Mouse (Mus musculus): Measurements from ENCODE around the gene Tmc6.

The Tmc6 gene

DNA sequence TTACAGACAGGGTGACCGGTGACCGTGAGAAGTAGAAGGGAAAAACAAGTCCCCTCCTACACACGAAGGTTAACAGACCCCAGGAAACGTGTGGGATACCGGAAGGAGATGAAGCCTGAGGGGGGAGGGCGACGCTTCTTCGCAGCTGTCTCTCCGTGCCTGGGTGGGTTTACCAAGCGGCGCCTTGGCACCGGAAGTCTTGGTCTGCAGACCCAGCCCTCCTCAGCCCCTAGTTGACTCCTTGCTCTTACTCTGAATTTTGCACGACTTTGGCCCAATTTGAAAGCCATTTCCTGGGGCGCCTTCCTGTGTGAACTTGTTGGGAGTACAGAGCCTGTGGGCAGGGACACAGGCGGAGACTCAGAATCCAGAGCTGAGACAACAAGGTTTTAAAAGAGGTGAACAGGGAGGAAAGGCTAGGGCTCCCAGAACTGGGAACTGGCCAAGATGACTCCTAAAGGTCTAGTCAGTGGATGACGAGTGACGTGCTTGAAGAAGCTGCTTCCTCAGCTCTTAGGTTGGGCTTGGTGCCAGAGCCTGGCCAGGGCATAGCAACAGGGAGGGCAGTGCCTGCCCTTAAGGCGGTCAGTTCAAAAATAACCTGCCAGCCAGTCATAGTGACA, 688 bp downstream of the Tmc6 start:
- DNase-seq (ENCODE audit: low read depth), result no peak

DNA sequence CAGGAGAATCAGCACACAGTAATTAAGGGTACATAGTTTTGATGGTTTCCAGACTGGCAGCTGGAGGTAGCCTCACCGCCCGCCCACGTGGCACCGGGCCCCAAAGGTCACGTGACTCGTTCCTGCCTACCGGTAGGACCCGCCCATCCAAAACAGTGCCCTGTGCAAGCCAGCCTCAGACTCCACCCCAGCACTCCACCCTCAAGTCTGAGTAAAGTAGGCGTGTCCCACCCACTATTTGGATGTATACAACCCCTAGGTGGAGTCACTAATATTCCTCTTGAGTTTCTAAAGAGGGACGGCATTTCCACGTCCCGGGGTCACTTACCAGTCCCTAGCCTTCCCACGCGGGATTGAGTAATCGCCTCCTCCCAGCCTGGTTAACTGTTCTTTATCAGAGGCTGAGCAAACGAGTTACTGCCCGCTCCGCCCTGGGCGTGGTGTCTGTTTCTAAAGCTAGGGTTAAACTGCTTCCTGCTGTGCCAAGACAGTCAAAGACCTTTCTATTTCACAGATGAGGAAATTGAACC, 1.4 kb downstream of the Tmc6 start:
- DNase-seq (ENCODE audit: low read depth), result peak; percentile 98

DNA sequence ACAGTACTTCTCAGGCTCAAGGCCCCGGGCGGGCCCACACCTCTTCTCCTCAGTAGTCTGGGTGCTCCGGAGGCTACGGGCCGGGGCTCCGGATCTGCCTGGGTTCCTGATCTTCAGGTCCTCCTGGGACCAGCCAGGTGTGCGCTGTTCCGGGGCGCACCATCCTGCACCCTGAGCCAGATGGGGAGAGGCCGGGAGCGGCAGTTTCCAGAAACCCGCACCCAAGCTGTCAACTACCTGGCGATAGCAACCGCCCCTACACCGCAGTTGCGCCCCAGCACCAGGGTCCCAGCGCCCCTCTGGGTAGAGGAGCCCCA, 1.8 kb downstream of the Tmc6 start:
- DNase-seq (ENCODE audit: low read depth), result no peak

DNA sequence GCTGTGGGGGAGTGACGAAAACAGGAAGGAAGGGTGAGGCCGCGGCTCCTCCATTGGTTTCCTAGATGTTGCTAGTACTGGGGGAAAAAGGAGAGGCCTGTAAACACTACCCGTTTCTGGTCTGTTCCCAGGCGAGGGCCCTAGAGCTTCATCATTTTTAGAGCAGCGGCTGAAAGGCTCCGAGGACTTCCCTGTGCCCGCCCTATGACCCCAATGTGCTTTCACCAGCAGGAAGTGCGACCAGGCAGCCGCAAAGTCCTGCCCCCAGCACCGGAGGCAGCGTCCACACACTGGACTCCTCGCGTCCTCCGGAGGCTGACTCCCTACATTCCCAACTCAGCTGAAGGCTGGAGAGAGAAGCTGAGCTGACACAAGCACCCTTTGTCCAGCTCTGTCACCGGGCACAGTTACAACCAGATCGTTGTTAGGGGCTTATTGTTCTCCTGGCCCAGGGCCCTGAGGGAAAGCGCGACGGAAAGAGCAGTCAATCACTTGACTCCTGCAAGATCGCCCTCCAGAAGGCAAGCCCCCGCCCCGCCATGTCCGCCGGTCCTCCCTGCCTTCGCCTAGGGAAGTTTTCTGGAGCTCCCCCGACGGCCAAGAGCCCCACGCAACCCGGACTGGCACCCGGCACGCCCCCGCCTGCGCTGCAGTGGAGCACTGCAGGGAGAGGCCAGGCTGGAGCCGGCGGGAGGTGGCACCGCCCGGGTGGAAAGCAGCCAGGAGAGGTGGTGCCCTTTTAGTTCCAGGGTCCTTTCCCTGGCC, 2.4 kb downstream of the Tmc6 start:
- peak; percentile 72 for DNase-seq (ENCODE audit: low read depth)

DNA sequence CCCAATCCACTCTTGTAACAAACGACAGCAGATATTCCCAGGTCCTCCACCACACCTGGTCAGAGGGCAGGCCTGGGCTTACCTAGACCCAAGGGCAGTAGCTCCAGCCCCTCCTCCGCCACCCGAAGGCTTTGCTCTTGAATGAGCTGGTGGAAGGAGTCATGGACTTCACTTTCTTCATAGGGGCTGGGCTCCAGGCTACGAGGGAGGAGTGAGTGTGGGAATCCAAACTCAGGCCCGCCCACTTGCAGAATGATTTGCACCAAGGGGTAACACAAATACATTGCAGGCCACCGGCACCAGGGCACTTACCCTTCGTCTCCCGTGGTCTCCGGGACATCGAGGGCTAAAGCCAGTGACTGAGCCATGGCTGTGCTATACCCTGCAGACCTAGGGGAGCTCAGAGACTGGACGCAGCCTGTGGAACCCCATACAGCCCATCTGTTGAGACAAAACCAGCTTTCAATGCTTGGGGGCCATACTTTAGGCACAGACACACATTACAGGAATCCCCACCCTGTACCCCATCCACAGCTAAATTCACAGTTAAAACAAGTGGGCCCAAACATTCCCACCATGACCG, 3.1 kb downstream of the Tmc6 start:
- DNase-seq (ENCODE audit: low read depth), result peak; percentile 60

DNA sequence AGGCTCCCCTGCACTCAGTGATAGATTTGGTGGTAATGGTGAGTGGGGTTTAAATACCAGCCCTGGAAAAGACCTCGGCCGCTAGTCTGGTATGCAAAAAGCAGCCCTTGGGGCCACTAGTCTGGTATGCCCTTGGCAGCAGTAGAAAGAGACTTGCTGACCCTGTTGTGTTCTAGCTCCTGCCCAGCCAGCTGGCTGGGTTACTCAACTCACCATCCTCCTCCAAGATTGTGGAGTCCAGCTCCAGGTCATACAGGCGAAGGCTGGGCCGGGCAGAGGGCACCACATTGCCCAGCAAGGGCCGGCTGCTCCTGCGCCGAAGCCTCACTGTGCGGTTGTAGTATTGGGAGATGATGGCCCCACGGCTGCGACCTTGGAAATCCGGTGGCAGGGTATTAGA, 4.0 kb downstream of the Tmc6 start:
- DNase-seq (ENCODE audit: low read depth), result no peak

DNA sequence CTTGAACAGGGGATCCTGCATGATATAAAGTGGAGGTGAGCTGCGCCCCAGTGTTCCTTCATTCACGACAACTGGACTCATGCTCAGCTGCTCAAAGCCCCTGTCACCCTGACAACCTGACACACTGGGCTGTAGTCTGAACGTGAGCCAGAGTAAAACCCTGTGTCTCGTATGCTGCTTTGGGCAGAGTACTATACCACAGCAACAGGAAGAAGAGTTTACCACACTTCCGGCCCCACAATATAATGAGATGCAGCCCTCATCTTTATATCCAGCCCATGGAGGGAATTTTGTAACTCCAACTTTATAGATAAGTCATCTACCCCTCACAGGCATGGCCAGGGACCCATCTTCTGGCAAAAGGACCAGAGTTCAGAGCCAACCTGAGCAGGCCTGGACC, 4.9 kb downstream of the Tmc6 start:
- DNase-seq (ENCODE audit: low read depth), result peak; percentile 85

DNA sequence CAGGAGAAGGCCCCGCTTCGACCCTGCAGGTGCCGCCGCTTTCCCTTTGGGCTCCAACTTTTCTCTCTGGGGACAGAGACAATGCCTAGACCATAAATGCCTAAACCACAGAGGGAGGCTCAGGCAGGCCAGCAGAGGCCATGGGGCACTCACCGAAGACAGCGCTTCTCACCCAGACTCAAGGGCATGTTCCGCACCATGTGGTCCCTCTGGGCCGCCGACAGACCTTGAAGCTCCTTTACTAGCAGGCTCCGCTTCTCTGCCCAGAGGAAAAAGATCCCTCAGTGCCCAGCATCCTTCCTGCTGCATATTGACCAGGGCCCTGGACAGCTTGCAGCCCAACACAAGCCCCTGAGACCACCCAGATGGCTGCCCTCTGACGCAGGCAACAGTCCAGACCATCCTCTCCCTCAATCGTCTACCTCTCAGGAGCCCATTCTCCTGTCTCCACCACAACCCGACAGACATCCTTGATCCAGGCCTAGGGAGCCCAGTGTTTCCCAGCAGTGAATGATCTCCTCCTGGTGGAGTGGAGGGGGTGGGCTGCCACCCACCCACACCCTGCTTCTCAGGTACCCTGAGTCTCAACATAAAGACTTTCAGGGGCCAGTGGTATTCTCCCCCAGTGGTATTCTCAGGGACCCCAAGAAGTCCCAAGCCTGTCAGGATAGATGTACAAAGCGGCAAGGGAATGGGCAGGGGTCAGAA, 5.8 kb downstream of the Tmc6 start:
- DNase-seq (ENCODE audit: low read depth), result no peak

DNA sequence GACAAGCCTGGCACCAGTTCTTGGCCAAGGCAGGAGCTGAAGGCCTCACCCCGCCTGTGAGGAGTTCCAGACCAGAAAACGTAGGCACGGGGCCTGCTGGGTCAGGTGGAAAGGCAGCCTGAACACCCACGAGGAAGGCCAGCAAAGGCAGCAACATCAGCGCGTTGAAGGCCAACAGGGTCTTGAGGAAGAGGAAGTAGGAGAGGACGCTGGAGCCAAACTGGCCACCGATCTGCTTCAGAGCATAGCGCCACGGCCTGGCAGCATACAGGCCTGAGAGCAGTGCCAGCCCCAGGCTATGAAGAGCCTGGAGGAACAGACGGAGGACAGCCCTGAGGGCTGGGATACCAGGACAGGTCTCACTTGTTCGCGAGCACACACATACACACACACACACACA, 6.5 kb downstream of the Tmc6 start:
- no peak for DNase-seq (ENCODE audit: low read depth)

DNA sequence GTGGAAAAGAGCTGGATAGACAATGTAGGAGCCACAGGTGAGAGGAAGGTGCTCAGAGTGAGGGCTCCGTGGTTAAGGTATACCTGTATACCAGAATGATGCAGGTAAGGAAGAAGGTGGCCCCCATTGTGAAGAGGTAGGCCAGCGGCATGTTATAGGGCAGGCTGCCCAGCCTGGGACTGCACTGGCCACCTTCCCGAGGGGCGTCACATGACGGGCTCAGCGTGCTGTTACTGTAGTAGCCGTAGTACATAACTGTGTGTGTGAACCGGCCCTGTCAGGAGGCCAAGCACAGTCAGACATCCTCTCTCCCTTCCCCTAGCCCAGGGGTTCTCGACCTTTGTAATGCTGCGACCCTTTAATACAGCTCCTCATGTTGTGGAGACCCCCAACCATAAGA, 7.1 kb downstream of the Tmc6 start:
- no peak for DNase-seq (ENCODE audit: low read depth)

DNA sequence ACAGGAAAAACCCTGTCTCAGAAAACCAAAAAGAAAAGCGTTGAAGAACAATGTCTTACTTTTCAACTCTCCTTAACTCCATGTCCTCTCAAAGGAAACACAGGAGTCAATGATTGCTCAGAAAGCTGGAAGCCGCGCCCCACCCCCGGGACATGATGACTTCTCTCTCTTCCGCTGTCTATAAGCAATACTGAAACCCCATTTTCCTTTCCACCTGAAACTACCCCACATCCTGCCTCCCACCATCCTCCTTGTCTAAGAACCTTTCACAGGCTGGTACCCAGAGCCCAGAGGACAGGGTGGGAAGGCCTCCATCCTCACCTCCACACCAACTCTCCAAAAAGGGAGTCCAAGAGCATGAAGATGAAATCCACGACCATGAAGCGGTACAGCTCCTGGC, 9.6 kb downstream of the Tmc6 start:
- DNase-seq (ENCODE audit: low read depth), result peak; percentile 80

DNA sequence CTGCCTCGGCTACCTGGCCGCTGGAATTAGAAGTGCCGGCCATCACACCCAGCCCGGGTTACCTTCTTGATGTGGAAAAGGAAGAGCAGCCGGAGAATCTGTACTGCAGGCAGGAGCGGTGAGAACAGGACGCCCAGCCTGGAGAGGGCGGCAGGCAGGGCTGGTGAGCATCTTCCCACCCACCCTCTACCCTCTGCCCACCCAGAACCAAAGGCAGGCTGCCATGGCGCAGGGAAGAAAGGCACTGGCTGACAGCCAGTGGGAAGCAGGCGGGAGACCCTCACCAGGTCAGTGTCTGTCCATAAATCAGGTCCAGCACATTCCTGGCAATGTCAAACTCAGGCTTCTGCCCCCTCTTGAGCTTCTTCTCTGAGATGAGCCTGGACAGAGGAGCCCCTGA, 11.6 kb downstream of the Tmc6 start:
- no peak for DNase-seq (ENCODE audit: low read depth)

DNA sequence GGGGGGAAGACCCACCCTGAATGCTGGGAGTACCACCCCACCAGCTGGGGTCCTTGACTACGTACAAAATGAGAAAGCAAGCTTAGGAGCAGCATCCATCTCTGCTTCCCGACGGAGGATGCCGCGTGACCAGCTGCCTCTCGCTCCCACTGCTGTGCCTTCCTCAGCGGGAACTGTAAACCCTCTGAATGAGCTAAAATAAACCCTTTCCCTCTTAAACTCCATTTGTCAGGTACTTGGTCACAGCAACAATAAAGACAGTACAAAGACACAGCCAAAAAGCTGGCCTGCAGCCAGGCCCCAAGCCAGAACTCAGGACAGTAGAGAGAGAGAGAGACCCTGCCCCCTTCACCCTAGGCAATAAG, 12.3 kb downstream of the Tmc6 start:
- DNase-seq (ENCODE audit: low read depth), result no peak

DNA sequence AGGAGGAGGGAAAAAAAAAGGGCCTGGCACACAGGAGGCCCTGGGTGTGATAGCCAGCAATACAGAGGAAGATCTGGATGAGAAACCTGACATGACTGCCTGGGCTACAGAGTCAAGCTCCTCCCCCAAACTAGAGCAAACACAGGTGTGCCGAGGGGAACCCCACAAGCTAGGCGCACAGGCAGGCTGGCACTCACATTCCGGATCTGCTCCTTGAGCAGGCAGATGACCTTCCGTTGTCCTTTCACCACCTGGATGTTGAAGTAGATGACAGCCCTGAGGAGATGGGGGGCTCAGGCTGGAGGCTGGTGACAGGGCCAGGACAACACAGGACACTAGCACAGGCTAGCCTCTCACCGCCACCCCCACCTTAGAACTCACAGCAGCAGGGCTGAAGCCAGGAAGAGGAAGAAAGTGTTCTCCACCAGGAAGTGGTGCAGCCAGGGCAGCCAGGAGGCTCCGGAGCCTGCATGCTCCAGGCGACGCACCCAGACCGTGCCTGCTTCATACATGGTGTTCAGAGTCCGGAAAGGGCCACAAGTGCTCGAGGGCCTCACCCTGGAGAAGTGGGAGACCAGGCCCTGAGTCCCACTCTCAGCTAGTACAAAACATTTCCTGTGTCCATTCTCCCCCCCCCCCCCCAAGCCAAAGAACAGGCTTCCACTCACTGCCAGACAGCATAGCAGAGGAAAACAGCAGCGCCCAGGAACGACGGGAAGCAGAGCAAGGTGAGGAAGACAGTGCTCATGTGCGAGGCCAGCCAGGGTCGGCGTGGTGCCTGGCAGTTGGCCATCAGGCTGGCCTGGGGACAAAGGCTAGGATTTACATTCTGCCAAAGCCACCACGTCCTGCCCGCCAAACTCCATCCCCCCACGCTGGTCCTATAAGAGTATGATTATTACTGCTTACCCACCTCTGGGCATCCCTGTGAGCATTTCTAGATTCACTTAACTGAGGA, 13.0 kb downstream of the Tmc6 start:
- no peak for DNase-seq (ENCODE audit: low read depth)

DNA sequence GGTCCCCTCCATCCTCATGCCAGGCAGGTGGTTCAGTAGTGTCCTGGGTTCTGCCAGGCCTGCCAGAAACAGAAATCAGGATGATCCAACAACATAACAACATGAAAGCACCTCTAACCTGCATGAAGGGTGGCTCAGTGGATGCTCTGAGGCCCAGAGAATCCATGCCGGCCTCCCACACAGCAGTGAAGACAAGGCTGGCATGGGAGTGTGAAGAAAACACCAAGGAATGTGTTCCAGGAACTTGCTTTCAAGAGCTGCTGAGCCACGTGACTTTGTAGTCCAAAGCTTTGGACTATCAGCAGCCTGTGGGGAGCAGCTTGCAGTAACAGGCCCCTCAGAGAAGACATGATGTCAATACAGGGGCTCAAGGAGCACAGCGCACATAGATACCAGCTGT, 15.7 kb downstream of the Tmc6 start:
- no peak for DNase-seq (ENCODE audit: low read depth)

DNA sequence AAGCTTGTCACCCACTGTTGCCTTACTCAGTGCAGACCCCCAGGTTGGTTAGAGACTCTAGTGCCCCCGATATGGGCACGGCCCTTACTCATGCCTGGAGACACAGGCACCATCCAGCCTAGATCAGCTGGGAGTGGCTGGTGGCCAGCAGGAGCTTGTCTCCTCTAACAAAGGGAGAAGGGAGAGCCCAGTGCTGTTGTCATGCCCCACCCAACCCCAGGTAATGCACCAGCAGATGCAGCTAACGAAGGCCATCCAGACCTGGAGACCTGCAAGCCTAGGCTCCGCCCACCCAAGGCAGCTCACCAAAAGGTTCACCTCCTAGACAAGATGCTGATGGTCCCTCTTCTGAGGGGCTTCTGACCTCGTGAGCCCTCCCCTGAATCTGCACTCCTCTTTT, 16.6 kb downstream of the Tmc6 start:
- DNase-seq (ENCODE audit: low read depth), result no peak

DNA sequence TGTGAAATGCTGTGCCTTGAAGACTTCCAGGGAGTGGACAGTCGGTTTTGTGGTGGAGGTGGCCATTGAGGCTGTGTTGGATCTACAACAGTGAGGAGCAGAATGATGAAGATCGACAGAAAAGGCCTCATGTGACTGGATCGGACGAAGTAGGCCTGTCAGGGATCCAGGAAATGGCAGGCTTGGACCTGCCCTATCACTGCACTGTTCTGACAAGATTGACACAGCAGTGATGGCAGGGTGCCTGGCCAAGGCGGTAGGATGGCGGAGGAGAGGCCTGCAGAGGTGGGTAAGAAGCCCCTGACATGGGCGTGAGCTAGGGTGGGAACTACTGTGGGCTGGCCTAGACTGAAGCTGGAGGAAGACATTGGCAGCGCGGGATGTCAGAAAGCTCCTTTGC, 17.7 kb downstream of the Tmc6 start:
- DNase-seq (ENCODE audit: low read depth), result no peak

DNA sequence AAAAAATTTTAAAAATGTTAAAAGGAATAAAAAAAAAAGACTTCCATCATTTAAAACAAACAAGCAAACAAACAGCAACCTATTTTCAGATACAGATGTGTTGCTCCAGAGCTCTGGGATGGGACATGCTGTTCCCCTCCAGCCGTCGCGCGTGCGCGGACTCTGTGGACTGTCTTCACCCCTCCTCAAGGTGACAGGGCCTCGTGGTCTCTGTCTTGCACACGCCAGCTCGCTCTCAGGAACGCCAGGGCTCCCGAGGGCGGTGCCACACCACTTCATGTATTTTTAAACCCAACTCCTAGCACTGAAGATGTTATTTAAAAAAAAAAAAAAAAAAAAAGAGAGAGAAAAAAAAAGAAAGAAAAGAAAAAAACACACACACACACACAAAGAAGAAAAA, 19.8 kb downstream of the Tmc6 start:
- no peak for DNase-seq (ENCODE audit: low read depth)

DNA sequence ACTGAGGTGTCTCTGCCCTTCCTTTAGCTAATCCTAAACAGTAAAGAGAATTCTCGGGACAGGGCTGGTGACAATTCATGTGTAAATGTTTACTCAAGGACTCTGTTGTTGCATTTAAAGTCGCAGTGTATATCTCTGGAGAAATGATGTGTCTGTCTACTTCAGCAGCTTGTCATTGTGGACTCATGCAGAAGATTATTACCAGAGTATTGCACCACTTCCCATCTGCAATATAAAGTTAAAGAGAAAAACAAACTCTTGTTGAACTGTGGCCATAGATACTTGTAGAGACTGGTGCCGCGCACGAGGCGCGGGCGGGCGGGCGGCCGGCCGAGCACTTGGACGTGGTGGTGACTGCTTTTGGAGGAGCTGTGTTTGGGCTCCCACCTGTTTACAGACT, 20.2 kb downstream of the Tmc6 start:
- no peak for DNase-seq (ENCODE audit: low read depth)

DNA sequence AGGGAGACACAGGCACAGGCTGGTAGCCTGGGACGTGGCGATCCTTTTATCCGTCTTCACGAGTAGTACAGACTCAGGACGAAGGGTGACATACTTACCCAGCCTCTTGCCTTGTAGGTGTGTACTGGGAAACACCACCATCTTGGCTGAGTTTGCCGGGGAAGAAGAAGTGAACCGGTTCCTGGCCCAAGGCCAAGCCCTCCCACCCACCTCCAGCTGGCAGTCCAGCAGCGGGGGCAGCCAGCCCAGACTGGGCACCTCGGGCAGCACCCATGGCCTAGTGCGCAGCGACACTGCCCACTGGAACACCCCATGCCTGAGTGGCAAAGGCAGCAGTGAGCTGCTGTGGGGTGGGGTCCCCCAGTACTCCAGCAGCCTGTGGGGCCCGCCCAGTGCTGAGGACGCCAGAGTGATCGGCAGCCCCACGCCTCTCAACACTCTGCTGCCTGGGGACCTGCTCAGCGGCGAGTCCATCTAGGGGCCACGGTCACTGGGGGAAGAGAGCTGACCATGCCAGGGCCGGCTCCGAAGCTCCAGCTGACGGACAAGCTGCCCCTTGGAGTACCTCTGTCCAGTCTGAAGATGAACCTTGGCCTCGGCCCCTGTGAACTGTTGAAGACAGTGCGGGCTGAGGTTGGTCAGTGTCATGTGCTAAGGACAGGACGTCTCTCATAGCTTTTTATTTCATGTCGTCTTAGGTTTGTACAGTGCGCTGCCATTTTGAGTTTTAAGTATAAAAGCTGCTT, 21.5 kb downstream of the Tmc6 start:
- DNase-seq (ENCODE audit: low read depth), result no peak

DNA sequence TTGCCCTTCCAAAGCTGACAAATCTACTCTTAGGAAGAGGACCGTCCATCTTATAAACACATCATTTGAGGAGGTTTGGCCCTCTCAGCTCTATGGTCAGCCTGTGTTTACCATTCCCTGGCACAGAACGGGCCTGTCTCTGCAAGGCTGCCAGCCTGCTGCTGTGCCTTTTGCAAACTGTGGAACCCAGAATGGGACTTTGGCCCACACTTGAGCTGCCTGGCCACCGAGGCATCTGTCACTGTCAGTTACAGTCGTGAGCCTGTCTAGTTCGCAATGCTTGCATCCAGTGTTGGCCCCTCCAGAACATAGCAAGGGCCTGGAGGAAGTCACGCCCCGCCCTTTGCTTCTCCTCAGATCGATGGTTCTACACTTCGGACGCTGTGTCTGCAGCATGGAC, 22.7 kb downstream of the Tmc6 start:
- no peak for DNase-seq (ENCODE audit: low read depth)

Data from induced T-regulatory cell, adult 2 months (primary cell).